Mouse (Mus musculus) cerebellum, adult 2 months (tissue): ENCODE measurements around the gene Epha3.

Experiments
- CTCF ChIP-seq: fragments of 200-500 bp; IDR thresholded peaks from 2 replicates; pipeline ENCODE4 v1.5.1; 2011; ENCODE audit warnings: low read depth, mild to moderate bottlenecking, control low read depth, low read length, moderate library complexity, borderline replicate concordance; ENCODE audit not compliant: insufficient read depth
- POLR2A ChIP-seq: fragments of 200-500 bp; IDR thresholded peaks from 2 replicates; pipeline ENCODE4 v1.6.1; 2011; ENCODE audit warnings: low read length, control low read depth, borderline replicate concordance; ENCODE audit not compliant: insufficient read depth

GRCm38 (mm10) chr16:63689371-63689770 lies 174.6 kb downstream of the Epha3 start:
- no peak for TF ChIP-seq POLR2A
- no peak for TF ChIP-seq CTCF
